Mouse (Mus musculus) cerebellum, postnatal 25 days (tissue): ENCODE measurements at regions not wholly inside any gene's neighbourhood (a gene's known extent, or its start where the extent isn't known, plus 50 kb on each side); places are given as distances from the start of the nearest gene placed in this dataset.

Experiments used
- DNase-seq, 2 experiments: peaks; one replicate each; pipeline ENCODE4 v3.0.0; 2021; ENCODE audit warnings: mixed read lengths in 2 of 2

DNA sequence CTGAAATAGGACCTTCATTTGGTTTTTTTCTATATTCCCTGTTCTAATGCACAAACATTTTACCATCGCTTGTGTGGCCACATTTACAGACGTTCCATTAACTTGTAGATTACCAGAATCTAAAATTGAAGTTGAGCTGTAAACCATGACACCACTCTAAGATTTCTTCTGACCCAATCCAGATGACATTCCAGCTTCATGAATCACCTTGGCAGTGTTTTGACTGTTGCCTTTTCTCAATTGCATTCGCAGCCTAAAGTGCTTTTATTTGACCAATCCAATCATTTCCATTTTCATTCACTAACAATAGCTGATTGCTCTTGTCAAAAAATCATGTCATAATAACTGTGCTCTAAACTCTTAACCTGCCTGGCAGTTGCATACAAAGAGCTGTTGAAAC lies 144.8 kb downstream of the Mdfic start:
- DNase-seq: no peak

DNA sequence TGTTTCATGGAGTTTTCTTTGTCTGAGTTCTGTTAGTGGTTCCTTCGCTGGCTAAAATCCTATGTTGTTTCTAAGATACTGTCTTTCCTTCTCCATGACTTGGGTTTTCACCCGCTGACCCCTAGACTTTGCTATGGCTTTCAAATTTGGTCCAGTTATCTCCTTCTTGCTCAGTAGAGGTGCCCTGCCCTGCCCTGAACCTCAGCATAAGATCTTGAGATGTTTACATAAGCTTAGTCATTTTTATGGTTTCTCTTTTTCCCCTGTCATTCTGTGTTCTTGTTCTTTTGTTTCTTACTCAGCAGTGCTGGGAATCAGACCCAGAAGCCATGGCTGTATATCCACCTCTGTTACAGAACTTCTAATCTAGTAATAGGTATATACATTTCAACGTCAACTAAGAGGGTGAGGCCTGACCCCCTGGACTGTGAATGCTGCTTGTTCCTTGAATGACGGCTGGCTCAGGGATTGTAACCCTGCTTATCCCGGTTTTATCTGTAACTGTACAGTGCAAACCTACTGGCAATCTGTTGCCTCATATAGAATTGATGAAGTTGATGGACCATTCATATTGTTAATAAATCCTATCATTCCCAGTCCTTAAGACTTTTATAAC lies 161.9 kb downstream of the Mdfic start:
- no peak for DNase-seq

DNA sequence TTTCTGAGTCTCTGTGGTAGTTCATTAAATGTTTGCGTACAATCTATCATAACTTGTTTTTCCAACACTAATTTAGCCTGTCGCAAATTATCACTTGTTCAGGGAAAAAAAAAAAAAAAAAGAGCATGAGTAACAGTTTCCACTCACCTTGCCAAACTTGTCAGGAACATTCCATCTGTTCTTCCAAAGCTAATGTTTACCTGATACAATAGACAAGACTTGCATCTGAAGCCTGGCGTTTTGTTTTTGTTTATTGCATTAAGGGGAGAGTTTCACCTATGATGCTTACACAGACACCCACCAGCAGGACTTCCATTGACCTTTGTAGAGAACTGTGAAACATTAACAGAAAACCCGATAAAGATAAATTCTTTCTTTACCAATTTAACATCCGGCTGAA lies 172.6 kb downstream of the Mdfic start:
- DNase-seq: no peak

DNA sequence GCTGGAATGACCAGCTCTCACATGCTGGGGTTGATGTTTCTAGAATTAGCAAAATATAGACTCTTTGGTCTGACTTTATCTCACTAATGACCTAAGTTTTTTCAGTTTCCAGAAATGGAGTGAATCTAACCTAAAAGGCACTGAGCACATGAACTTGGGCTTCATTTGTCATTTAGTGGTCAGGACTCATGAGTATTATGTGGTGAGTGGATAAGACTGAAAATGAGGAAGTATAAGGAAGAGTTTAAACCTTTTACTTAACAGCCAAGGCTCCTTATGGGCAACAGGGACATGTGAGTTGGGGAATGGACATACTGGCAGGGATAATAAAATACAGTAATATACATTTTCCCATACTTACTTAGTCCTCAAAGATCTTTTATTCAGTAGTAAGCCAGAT lies 180.0 kb downstream of the Mdfic start:
- DNase-seq: no peak

DNA sequence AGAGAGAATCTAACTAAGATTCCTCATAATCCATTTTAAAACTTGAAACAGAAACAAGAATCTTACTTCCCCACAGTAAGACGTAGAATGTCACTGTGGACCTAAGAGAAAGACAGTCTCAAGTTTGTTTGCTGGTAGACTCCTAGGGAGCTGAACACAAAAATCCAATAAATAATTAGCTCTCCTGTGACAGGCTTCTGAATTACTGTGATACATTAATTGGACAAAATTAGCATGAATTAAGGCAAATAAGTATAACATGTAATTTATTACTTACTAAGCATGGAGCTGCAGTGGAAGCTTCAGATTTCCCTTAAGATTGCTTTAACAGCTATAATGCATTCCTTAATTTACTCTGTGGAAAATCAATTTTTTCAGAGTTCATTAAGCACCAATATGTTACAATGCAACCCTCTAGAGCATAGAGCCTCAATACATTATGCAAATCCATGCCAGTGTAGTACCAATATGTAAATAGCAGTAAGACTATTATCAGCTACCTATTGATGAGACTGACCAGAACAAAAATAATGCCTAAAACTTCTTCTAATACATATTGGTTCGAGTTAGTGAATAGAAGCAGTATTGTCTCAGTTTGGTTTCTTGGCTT lies 182.3 kb downstream of the Mdfic start:
- DNase-seq: no peak

DNA sequence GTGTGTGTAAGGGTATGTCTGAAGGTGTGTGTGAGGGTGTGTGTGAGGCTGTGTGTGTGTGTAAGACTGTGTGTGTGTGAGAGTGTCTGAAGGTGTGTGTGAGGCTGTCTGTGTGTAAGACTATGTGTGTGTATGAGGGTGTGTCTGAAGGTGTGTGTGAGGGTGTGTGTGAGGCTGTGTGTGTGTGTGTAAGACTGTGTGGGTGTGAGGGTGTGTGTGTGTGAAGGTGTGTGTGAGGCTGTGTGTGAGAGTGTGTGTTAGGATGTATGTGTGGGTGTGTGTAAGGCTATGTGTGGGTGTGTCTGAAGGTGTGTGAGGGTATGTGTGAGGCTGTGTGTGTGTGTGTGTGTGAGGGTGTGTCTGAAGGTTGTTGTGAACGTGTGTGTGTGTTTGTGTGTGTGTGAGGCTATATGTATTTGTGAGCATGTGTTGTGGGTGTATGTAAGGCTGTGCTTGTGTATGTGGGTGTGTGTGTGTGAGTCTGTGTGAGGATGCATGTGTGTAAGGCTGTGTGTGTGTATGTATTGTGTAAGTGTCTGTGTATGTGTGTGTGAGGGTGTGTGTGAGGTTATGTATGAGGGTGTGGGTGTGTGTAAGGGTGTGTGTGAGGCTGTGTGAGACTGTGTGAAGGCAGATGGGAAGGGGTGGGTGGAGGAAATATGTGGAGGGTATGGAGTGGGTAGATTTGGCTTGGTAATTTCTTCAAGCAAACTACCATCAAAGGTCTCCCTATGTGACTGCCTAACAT lies 190.1 kb downstream of the Mdfic start:
- no peak for DNase-seq

DNA sequence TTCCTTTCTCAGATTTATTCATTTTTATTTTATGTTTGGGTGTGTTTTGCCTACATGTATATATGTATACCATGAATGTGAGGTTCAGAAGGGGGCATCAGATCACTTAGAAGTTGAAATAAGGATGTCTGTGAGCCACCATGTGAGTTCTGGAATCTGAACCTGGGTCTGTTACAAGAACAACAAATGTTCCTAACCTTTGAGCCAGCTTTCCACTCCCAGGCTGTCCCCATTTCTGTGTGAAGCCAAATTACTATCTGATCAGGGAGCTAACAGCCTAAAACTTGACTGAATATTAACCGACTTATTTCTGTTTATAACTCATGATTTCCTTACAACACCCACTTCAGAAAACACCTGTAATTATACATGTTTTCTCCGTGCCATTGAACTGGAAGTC lies 209.2 kb downstream of the Mdfic start:
- DNase-seq: no peak

DNA sequence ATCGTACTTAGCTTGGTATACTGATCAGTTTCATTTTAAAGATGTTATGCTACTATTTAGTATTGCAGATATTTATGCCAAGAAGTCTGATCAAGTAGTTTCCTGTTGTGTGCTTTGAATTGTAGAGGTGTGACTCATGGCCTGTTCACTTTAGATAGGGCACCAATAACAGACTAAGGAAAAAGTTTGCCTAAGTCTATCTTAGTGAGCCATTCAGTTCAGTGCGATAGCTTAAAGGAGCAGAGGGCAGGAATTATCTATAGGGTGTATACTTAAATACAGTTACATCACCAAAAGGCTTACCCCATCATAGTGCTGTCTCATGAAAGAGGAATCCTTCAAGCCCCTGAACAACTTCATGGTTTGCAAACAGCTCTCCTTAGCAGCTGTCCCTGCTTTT lies 229.8 kb downstream of the Mdfic start:
- no peak for DNase-seq

DNA sequence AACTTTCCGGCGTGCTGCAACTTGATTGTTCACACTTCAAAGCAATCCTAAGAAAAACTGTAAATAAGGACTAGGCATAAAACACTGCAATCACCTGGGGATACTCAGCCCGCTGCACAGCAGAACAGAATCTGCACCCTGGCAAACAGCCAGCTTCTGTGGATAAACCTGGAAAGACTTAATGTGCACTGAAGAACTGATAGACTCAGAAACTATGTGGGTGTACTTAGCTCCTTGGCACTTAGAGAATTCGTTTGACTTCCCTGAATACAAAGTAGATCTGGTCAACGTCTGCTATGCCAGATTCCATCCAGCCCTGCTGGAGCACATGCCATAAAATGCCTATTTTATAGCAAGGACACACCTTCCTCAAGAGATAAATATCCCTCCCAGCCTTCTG lies 266.9 kb downstream of the Mdfic start:
- DNase-seq: peak; percentile 11 to 52
